Mouse (Mus musculus) heart, embryonic 13.5 days (tissue): ENCODE results near the gene Nenf. TPM values are rescaled to one million over a fixed set of nuclear protein-coding genes. Genes with fewer than 3 reads are reported as not detected.

ENCODE experiments used
- ATAC-seq: fragments of 200-750 bp; cut with Nextera tagmentation; 2 replicates; pipeline ENCODE4 v1.8.0; 2017; ENCODE audit warnings: moderate TSS enrichment; ENCODE audit not compliant: insufficient number of reproducible peaks, low FRiP score, low TSS enrichment; ENCODE audit errors: extremely low read depth
- H3K27ac ChIP-seq: fragments of 300-500 bp; sonication (generic); replicated peaks from 2 replicates; pipeline ENCODE4 v1.5.1; 2015; ENCODE audit warnings: moderate library complexity, mild to moderate bottlenecking, inconsistent platforms
- H3K27me3 ChIP-seq: fragments of 300-500 bp; sonication (generic); replicated peaks from 2 replicates; pipeline ENCODE4 v1.6.1; 2015; ENCODE audit warnings: mild to moderate bottlenecking, inconsistent platforms
- H3K36me3 ChIP-seq: fragments of 300-500 bp; sonication (generic); 2 replicates; pipeline ENCODE4 v1.6.1; 2015; ENCODE audit warnings: mild to moderate bottlenecking, inconsistent platforms
- H3K4me1 ChIP-seq: fragments of 300-500 bp; sonication (generic); 2 replicates; pipeline ENCODE4 v1.6.1; 2015; ENCODE audit warnings: inconsistent platforms
- H3K4me2 ChIP-seq: fragments of 300-500 bp; sonication (generic); 2 replicates; pipeline ENCODE4 v1.6.1; 2015; ENCODE audit warnings: inconsistent platforms, mild to moderate bottlenecking, moderate library complexity
- H3K4me3 ChIP-seq: fragments of 300-500 bp; sonication (generic); 2 replicates; pipeline ENCODE4 v1.5.1; 2015; ENCODE audit warnings: moderate library complexity, mild to moderate bottlenecking, inconsistent platforms
- H3K9ac ChIP-seq: fragments of 300-500 bp; sonication (generic); 2 replicates; pipeline ENCODE4 v1.6.1; 2015; ENCODE audit warnings: inconsistent platforms, mild to moderate bottlenecking, moderate library complexity
- H3K9me3 ChIP-seq: fragments of 300-500 bp; sonication (generic); 2 replicates; pipeline ENCODE4 v1.6.1; 2016; ENCODE audit warnings: inconsistent platforms
- WGBS: fragments of 180-500 bp; shearing (Covaris S2); methylation state at CpG from one replicate; pipeline ENCODE4 v1.1.7; 2015; ENCODE audit warnings: mixed read lengths; 5-methylcytosine and 5-hydroxymethylcytosine counted together
- polyA plus RNA-seq: library from polyadenylated mRNA; unstranded; fragments of >200 nt; fragmentation: Nextera tagmentation; extraction: Ambion mirVana; gene quantifications from 2 replicates; pipeline ENCODE4 v1.2.1, GENCODE M21; 2015

Nenf gene
- polyA plus RNA-seq, 1 experiment from 2014 or later = 98.9 TPM

GRCm38 (mm10) chr1:191301903-191302302, 16.1 kb downstream of the Nenf start:
- Histone ChIP-seq H3K27ac (peak overlapping the region; percentile 64), H3K4me2 (no peak overlapping the region), H3K9me3 (no peaks in the 10 kb centered on the region), H3K9ac (0 out of 2 replicates have a peak overlapping the region, but pooled peaks have one; percentile 20), H3K4me1 (peaks cover 23% of the 10 kb centered on the region), H3K36me3 (peaks cover 6% of the 10 kb centered on the region), H3K27me3 (no peaks in the 10 kb centered on the region), H3K4me3 (no peak overlapping the region)
- WGBS = 25% methylated on average over 4 of the region's 4 CpGs
- ATAC-seq = no peak

- ATAC-seq = peak; percentile 55; the same call in 1 of the 2 replicates
- H3K9ac ChIP-seq = no peak overlapping the region
- H3K4me3 ChIP-seq = no peak overlapping the region
- H3K27ac ChIP-seq = peak overlapping the region; percentile 77
- H3K4me2 ChIP-seq = peak overlapping the region; percentile 16; the same call in 1 of the 2 replicates
- no peaks in the 10 kb centered on the region for H3K36me3 ChIP-seq
- WGBS = 27% methylated on average over 11 of the region's 11 CpGs
- H3K9me3 ChIP-seq = no peaks in the 10 kb centered on the region
- no peaks in the 10 kb centered on the region for H3K27me3 ChIP-seq
- peaks cover 43% of the 10 kb centered on the region for H3K4me1 ChIP-seq
Observed at GRCm38 (mm10) chr1:191299215-191299942, 18.6 kb downstream of the Nenf start.

GRCm38 (mm10) chr1:191298304-191298703, 19.7 kb downstream of the Nenf start:
- no peaks in the 10 kb centered on the region for H3K27me3 ChIP-seq
- H3K9ac ChIP-seq = no peak overlapping the region
- H3K4me2 ChIP-seq = no peak overlapping the region
- H3K27ac ChIP-seq = no peak overlapping the region
- 81% methylated on average over 4 of the region's 4 CpGs for WGBS
- H3K36me3 ChIP-seq = no peaks in the 10 kb centered on the region
- no peak overlapping the region for H3K4me3 ChIP-seq
- ATAC-seq = no peak
- H3K4me1 ChIP-seq = peaks cover 45% of the 10 kb centered on the region
- H3K9me3 ChIP-seq = no peaks in the 10 kb centered on the region

GRCm38 (mm10) chr1:191296445-191296844, 21.5 kb downstream of the Nenf start:
- peak overlapping the region; percentile 28 for H3K4me2 ChIP-seq
- no peaks in the 10 kb centered on the region for H3K27me3 ChIP-seq
- no peak for ATAC-seq
- WGBS = 25% methylated on average over 5 of the region's 5 CpGs
- H3K27ac ChIP-seq = peak overlapping the region; percentile 68
- H3K9me3 ChIP-seq = no peaks in the 10 kb centered on the region
- H3K36me3 ChIP-seq = no peaks in the 10 kb centered on the region
- H3K4me1 ChIP-seq = peaks cover 46% of the 10 kb centered on the region
- no peak overlapping the region for H3K4me3 ChIP-seq
- H3K9ac ChIP-seq = peak overlapping the region; percentile 56

- ATAC-seq = no peak
- Histone ChIP-seq H3K36me3 (no peaks in the 10 kb centered on the region), H3K4me3 (no peak overlapping the region), H3K9ac (peak overlapping the region; percentile 56), H3K27me3 (no peaks in the 10 kb centered on the region), H3K4me2 (0 out of 2 replicates have a peak overlapping the region, but pooled peaks have one; percentile 28), H3K9me3 (no peaks in the 10 kb centered on the region), H3K4me1 (peaks cover 46% of the 10 kb centered on the region), H3K27ac (peak overlapping the region; percentile 68)
- 31% methylated on average over 3 of the region's 3 CpGs for WGBS
Observed at GRCm38 (mm10) chr1:191295784-191296183, 22.2 kb downstream of the Nenf start.

GRCm38 (mm10) chr1:191293996-191294795, 23.8 kb downstream of the Nenf start:
- Histone ChIP-seq H3K4me2 (no peak overlapping the region), H3K27me3 (no peaks in the 10 kb centered on the region), H3K4me1 (peaks cover 36% of the 10 kb centered on the region), H3K4me3 (no peak overlapping the region), H3K27ac (no peak overlapping the region), H3K36me3 (no peaks in the 10 kb centered on the region), H3K9ac (no peak overlapping the region), H3K9me3 (no peaks in the 10 kb centered on the region)
- 56% methylated on average over 9 of the region's 9 CpGs for WGBS
- ATAC-seq = no peak

- WGBS = 80% methylated on average over 2 of the region's 2 CpGs
- Histone ChIP-seq H3K4me2 (no peak overlapping the region), H3K27me3 (no peaks in the 10 kb centered on the region), H3K4me1 (peaks cover 30% of the 10 kb centered on the region), H3K27ac (no peak overlapping the region), H3K4me3 (no peak overlapping the region), H3K9ac (no peak overlapping the region), H3K36me3 (no peaks in the 10 kb centered on the region), H3K9me3 (no peaks in the 10 kb centered on the region)
- no peak for ATAC-seq
Observed at GRCm38 (mm10) chr1:191293051-191293450, 24.9 kb downstream of the Nenf start.

- ATAC-seq = no peak
- Histone ChIP-seq H3K4me1 (peaks cover 30% of the 10 kb centered on the region), H3K9me3 (no peaks in the 10 kb centered on the region), H3K4me2 (no peak overlapping the region), H3K36me3 (no peaks in the 10 kb centered on the region), H3K9ac (no peak overlapping the region), H3K27ac (no peak overlapping the region), H3K27me3 (no peaks in the 10 kb centered on the region), H3K4me3 (no peak overlapping the region)
- 62% methylated on average over 5 of the region's 5 CpGs for WGBS
Observed at GRCm38 (mm10) chr1:191292348-191292747, 25.6 kb downstream of the Nenf start.

GRCm38 (mm10) chr1:191288762-191289161, 29.2 kb downstream of the Nenf start:
- no peaks in the 10 kb centered on the region for H3K27me3 ChIP-seq
- H3K4me2 ChIP-seq = no peak overlapping the region
- H3K27ac ChIP-seq = no peak overlapping the region
- no peak overlapping the region for H3K4me3 ChIP-seq
- H3K36me3 ChIP-seq = no peaks in the 10 kb centered on the region
- ATAC-seq = no peak
- 36% methylated on average over 8 of the region's 8 CpGs for WGBS
- H3K4me1 ChIP-seq = peaks cover 6% of the 10 kb centered on the region; the same call in 1 of the 2 replicates
- H3K9ac ChIP-seq = no peak overlapping the region
- H3K9me3 ChIP-seq = no peaks in the 10 kb centered on the region

GRCm38 (mm10) chr1:191284502-191284901, 33.5 kb downstream of the Nenf start:
- Histone ChIP-seq H3K4me1 (no peaks in the 10 kb centered on the region), H3K27ac (no peak overlapping the region), H3K4me2 (no peak overlapping the region), H3K4me3 (no peak overlapping the region), H3K36me3 (no peaks in the 10 kb centered on the region), H3K27me3 (no peaks in the 10 kb centered on the region; the same call in 1 of the 2 replicates), H3K9me3 (no peaks in the 10 kb centered on the region), H3K9ac (no peak overlapping the region)
- no peak for ATAC-seq
- 82% methylated on average over 8 of the region's 8 CpGs for WGBS

- 85% methylated on average over 13 of the region's 13 CpGs for WGBS
Observed at GRCm38 (mm10) chr1:191283110-191284040, 34.6 kb downstream of the Nenf start.

More at GRCm38 (mm10) chr1:191283110-191284040, 34.6 kb downstream of the Nenf start:
- Histone ChIP-seq H3K36me3 (no peaks in the 10 kb centered on the region), H3K9me3 (no peaks in the 10 kb centered on the region), H3K9ac (no peak overlapping the region), H3K27ac (no peak overlapping the region), H3K4me2 (no peak overlapping the region), H3K4me1 (no peaks in the 10 kb centered on the region), H3K4me3 (no peak overlapping the region), H3K27me3 (no peaks in the 10 kb centered on the region; the same call in 1 of the 2 replicates)
- no peak for ATAC-seq
